Comparison of ENCODE assay signal across 21 mouse cellular contexts in the genomic region with DNA sequence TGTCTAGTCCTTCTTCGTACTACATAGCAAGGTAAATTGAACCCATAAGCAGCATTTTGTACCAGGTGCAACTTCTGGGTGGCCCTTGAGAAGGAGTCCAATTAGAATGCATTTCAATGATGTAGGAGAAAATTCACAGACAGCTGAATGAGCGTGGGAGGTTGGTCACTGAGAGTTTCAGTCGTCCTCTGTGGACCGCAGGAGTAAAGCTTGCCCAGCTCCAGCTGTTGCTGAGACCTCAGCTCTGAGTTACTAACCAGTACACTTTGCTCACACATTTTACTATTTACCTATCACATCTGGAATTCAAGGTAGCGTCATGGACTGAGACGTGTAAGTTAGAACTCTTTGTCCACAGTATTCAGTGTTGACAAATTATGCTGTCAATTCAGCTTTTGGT. TPM values are rescaled to one million over a fixed set of nuclear protein-coding genes. Genes with fewer than 3 reads are reported as not detected.
A peak's percentile ranks its signal among the peaks of the same experiment; 100 is the strongest.
DNase-seq lines count a peak whose midpoint lies in the region; ATAC-seq lines count a peak whose summit lies in the region.
"Had no signal": no experiment of that assay in that cellular context is flagged by ENCODE, and none has a peak within 500 bp of the region (broad histone marks: within the 10 kb centered on the region; RNA-seq: fewer than 3 reads in every experiment).

No protein-coding gene starts in this region.

- no peaks in the 10 kb centered on the region for H3K36me3 ChIP-seq in heart, embryonic 12.5 days
- H3K36me3 ChIP-seq: embryonic facial prominence, embryonic 15.5 days; forebrain, embryonic 10.5 days; heart, embryonic 15.5 days; hindbrain, embryonic 13.5 days had no signal

- no peaks in the 10 kb centered on the region for H3K9me3 ChIP-seq in heart, embryonic 12.5 days (replicated peaks)
- H3K9me3 ChIP-seq: embryonic facial prominence, embryonic 15.5 days; forebrain, embryonic 10.5 days; heart, embryonic 15.5 days; hindbrain, embryonic 13.5 days had no signal

- intact Hi-C loops in heart, postnatal 14 days (cut with DNase I) = no loop called here

- WGBS in heart, embryonic 12.5 days = 70% methylated on average over 6 of the region's 6 CpGs

- H3K4me1 ChIP-seq in heart, embryonic 12.5 days (replicated peaks) = no peaks in the 10 kb centered on the region
- H3K4me1 ChIP-seq: embryonic facial prominence, embryonic 15.5 days; forebrain, embryonic 10.5 days; heart, embryonic 15.5 days; hindbrain, embryonic 13.5 days had no signal

- no peak for ATAC-seq in heart, embryonic 12.5 days (ENCODE audit: insufficient number of reproducible peaks, low FRiP score)
- ATAC-seq: forebrain, embryonic 14.5 days; hindbrain, postnatal 0 days had no signal

- H3K27me3 ChIP-seq in heart, embryonic 12.5 days (replicated peaks) = no peaks in the 10 kb centered on the region
- H3K27me3 ChIP-seq: embryonic facial prominence, embryonic 15.5 days; heart, embryonic 15.5 days; hindbrain, embryonic 13.5 days had no signal

- DNase-seq in gastrocnemius, postnatal 10 days = peak; percentile 5
- no peak for DNase-seq in gastrocnemius, adult 18-20 months (ENCODE audit: low spot score)
- DNase-seq in heart, adult 8-10 months (ENCODE audit: low spot score) = peak; percentile 42
- DNase-seq in heart, postnatal 14 days = peak; percentile 6 to 14
- no peak for DNase-seq in left cerebral cortex, adult 9 months (ENCODE audit: low spot score in 2 of 2)
- DNase-seq in layer of hippocampus, postnatal 36 days = no peak
- DNase-seq: adrenal gland, postnatal 14 days; cerebellum, adult 18-20 months; cerebellum, adult 9-11 months; cerebellum, postnatal 36 days; gastrocnemius, postnatal 14 days; kidney, adult 11 months had no signal

- H3K4me2 ChIP-seq in heart, embryonic 12.5 days = no peak overlapping the region
- H3K4me2 ChIP-seq: embryonic facial prominence, embryonic 15.5 days; heart, embryonic 15.5 days; hindbrain, embryonic 13.5 days had no signal

- H3K27ac ChIP-seq in heart, embryonic 12.5 days (ENCODE audit: poor library complexity, severe bottlenecking) = no peak overlapping the region
- H3K27ac ChIP-seq: embryonic facial prominence, embryonic 15.5 days; forebrain, embryonic 10.5 days; heart, embryonic 15.5 days; hindbrain, embryonic 13.5 days; hindbrain, postnatal 0 days had no signal

- H3K9ac ChIP-seq in heart, embryonic 12.5 days = no peak overlapping the region
- H3K9ac ChIP-seq: embryonic facial prominence, embryonic 15.5 days; heart, embryonic 15.5 days; hindbrain, embryonic 13.5 days had no signal

- no peak overlapping the region for H3K4me3 ChIP-seq in heart, embryonic 12.5 days
- H3K4me3 ChIP-seq: embryonic facial prominence, embryonic 15.5 days; erythroblast, embryonic 14.5 days; forebrain, embryonic 10.5 days; heart, embryonic 15.5 days; hindbrain, embryonic 13.5 days had no signal

RNA-seq across cellular contexts. Expression of a gene that starts 43.9 kb away (rescaled TPM):
- total RNA-seq in gastrocnemius, postnatal 10 days (2021) = 10 to 100 TPM; 52.1 to 62.3 TPM
- total RNA-seq in gastrocnemius, adult 18-20 months (2021) = 10 to 100 TPM; 34.2 to 37.6 TPM
- total RNA-seq in heart, adult 8-10 months (2022) = 10 to 100 TPM; 19.4 to 23.3 (median 22.8) TPM
- 13.8 and 15.6 TPM in 2 replicates for polyA plus RNA-seq in heart, embryonic 12.5 days (2016; fragmentation: Nextera tagmentation; extraction: Ambion mirVana)
- 10 to 100 TPM; 26.4 to 28.8 TPM for total RNA-seq in heart, postnatal 14 days (2021)
- 10 to 100 TPM; 76.0 to 82.0 TPM for total RNA-seq in layer of hippocampus, postnatal 36 days (2021)
- total RNA-seq: MEL had no signal
- polyA plus RNA-seq: erythroblast, embryonic 14.5 days had no signal

Comparison
In these comparisons a context has a peak if more than half of its experiments do, and no peak if none do; other contexts are left out.
1. DNase-seq: peak in gastrocnemius, postnatal 10 days (single experiment), heart, adult 8-10 months (single experiment) and heart, postnatal 14 days (2 of 2); none in gastrocnemius, adult 18-20 months (single experiment), left cerebral cortex, adult 9 months (0 of 2) and layer of hippocampus, postnatal 36 days (0 of 2).